Mouse (Mus musculus): ENCODE measurements around the gene Pzp.

The Pzp gene

DNA sequence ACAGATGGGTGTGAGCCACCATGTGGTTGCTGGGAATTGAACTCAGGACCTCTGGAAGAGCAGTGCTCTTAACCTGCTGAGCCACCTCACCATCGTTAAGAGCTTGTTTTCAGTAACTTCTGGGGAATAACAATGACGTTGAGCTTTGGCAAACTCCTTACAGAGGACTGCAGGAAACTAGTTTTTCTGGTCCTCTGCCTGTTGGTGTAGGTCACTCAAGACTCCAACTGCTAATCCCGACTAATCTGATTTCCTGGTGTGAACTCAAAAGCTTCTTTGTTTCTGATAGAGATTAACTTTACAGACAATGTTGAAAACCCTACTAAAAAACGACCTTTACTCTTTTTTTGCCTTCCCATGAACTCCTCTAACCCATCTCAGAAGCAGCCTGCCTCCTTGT lies 49.0 kb downstream of the Pzp start:
- no peak for DNase-seq

DNA sequence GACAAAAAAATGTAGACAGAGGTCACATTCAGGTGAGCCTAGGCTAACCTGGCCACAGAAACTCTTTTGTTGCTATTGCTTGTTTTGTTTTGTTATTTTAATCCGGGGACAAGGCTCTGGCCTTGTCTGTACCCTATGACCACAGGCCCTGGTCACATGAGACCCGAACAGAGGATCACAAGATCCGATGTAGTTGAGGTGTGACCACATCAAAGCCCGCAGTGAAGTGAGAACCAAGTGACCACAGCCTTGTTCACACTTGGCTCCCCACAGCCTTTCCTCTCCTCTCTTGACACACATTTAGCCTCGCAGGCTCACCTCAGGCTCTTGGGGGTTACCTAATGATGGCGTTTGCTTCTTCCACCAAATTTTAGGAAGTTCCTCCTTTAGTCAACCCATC lies 52.4 kb downstream of the Pzp start:
- DNase-seq, result no peak

DNA sequence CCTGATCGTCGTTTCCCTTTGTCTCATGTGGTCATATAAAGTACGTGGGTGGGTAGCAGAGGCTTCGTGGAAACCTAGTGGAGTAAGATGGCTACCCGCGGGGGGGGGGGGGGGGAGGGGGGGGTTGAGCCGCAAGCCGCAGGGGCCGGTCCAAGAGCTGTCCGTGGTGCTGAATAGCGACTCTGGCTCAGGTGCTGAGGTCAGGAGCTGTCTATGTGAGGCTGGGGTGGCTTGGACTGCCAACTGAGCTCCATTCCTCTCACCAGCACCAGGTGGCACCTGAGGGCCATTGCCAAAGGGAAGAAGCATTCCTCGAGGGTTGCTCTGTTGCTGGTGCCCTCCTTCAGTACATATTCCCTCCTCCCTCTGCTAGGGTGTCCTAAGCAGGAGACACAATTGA lies 57.1 kb downstream of the Pzp start:
- DNase-seq, result peak in 1 of 2 experiments; percentile 12

DNA sequence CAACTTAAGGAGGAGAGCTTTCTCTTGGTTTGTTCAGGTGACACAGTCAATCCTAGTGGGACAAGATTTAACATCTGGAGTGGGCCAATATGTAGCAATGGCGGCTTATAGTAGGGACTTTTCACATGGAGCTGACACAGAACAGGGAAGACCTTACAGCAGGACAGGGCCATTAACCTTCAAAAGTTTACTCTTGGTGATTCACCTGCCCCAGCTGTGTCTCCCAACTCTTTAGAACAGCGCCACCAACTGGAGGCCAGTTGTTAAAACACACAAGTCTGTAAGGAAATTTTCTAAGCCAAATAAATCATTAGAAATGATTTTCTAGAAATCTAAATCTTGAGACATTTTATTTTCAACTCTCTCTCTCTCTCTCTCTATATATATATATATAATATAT lies 59.2 kb downstream of the Pzp start:
- no peak for DNase-seq

DNA sequence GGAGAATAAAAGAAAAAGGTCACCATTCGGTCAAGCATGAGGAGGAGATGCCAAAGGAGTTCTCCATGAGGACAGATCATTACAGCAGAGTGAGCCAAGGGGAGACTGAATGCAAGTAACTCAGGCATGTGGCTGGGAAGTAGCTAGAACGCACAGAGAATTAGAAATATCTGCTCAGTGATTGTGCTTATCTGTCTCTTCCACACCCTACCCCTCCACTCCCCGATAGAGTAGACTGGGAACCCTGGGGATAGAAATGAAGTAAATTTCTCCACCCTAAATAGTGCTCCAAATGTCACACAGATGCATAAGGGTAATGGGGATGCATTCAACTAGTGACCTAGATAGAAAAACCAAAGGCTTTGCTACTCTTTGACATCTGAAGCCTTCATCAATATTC lies 60.0 kb downstream of the Pzp start:
- no peak for DNase-seq

DNA sequence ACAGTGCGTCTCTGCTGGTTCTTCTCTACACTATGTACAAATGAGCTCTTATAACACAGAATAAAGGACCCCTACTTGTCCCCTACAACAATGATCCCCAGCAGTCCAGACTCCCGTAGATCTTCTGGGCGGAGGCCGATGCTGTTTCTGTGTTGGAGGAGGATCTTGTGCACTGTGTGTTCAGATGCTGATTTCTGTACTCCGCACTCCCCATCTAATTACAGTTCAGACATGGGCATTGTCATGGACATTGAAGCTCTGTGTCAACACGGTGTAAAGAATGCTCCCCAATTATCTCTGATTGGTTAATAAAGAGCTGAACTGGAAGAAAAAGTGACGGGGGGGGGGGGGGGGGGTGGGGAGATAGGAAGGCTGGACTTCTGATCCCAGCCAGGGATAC lies 60.5 kb downstream of the Pzp start:
- DNase-seq, result no peak

DNA sequence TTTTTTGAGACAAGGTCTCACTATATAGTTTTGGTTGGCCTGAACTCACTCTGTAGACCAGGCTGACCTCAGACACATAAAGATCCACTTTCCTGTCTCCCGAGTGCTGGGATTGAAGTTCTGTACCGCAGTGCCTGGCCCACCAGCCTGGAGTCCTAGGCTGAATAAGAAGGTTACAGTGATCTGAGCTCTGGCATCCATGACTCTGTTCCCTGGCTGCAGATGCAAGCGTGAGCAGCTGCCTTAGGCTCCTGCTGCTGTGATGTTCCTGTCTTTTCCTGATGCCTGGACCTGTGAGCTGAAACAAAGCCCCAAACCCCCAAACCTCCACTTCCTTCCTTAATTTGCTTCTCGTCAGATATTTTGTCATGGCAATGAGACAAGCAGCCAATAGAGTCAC lies 61.5 kb downstream of the Pzp start:
- no peak for DNase-seq

DNA sequence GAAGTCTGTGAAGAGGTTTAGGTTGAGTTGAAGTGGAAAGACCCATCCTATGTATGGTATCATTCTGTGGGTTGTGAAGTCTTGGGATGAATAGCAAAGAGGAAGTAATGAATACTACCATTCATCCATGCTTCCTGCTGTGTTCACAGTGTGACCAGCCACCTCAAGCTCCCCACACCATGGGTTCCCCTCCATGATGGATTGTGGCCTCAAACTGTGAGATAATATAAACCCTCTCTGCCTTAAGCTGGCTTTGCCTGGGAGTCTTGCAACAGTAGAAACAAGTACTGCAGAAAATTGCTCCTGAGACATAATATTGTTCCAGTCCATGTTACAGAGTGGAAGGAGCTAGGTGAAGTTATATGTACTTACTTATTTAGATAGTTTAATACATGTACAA lies 64.9 kb downstream of the Pzp start:
- DNase-seq, result no peak

DNA sequence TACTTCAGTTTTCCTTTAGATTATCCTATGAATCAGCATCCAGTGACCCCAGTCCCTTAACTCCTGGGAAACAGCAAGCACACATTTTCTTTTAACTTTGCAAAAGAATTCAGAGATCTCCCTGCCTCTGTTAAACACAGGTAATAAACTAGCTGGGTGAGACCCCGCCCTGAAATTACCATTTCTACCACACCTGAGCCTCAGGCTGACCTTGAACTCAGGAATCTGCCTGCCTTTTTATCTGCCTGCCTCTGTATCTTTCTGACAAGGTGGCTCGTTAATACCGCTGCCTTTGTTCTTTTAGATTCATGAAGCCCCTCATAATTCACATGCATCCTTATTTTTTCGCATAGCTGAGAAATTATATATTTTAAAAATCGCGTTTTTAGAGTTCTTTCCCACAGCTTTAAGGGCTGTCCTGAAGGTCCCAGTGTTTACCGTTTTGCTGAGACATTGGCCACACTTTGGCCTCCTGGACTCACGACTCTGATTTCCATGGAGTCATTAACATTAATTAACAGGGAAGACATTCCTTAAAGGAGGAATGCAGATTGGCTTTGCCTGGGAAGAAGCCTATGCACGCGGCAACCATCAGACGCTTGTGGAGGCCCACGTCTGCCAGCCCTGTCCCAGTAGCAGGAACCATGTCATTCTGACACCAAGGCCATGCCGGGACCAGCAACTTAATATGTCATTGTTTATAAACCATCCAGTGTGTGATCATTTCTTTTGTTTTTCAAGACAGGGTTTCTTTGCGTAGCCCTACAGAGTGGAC lies 65.6 kb downstream of the Pzp start:
- DNase-seq, result no peak

DNA sequence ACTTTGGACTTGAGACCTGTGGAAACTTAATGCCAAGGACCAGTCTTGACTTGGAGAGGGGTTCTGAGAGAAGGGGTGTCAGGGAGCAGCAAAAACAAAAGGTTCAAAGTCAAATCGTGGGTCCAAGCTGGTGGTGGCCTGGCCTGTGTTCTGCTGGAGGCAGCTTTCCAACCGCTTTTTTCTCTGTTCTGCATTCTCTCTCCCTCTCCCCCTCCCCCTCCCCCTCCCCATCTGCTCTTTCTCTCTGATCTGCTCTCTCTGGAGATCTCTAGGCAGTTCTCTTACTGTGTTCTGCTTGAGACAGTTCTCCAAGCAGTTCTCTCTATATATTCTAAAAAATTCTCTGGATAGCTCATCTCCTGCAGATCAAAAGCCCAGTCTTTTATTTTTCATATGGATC lies 66.2 kb downstream of the Pzp start:
- DNase-seq, result no peak

DNA sequence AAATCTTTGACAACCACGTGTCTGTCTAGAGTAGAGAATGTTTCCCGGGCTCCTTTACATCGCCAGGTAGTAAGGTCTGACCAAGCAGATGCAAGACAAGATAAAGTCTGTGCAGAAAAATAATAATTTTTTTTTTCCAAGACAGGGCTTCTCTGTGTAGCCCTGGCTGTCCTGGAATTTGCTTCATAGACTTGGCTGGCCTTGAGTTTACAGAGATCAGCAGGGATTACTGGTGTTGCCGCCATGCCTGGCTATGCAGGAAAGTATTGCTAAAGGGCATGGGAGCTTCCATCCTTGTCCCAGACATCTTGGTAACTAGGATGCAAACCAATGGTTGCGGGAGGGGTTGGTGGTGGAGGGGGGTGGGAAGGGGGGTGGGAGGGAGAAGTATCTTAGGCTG lies 69.3 kb downstream of the Pzp start:
- no peak for DNase-seq

DNA sequence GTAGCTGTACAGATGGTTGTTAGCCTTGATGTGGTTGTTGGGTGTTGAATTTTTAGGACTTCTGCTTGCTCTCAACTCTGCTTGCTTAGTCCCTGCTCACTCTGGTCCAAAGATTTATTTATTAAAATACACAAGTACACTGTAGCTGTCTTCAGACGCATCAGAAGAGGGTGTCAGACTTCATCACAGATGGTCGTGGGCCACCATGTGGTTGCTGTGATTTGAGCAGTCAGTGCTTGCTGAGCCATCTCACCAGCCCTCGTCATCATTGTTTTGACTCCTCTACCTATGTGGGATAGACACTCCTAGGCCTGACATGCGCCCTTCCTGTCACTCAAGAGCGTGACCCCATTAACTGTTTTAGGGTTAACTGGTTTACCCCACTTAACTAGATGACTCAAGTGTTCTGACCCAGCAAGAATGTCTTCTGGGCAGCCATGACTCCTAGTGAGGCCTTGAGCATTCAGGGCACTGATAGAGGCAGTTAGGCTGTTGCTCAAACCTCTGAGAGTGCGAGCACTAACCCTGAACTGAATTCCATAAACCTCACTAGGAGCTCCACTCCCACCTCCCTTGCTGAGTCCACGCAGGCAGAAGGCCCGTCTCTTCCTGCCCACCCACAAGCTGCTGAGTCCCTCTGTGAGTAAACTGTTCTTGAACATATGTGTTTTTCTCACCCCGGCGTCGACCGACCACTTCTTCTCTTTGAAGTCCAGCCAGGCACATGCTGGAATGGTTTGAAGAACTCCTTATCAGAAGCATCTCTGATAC lies 70.5 kb downstream of the Pzp start:
- no peak for DNase-seq

DNA sequence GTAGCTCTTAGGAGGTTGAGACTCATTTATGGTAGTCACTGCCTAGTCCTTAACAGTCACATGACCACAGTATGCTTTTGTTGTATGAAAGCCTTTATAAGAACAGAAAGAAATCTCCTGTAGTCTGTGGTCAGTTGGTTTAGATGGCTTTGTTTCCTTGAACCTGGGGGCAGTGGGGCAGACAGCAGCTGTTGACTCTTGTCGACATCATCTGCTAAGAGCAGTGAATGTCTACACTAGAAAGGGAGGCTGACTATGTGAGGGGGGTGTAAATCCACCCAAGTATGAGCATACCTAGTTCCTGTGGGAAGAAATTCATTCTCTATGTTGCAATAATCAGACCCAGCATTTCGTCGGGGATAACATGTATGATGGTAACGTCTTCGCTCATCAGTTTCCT lies 79.5 kb downstream of the Pzp start:
- no peak for DNase-seq

DNA sequence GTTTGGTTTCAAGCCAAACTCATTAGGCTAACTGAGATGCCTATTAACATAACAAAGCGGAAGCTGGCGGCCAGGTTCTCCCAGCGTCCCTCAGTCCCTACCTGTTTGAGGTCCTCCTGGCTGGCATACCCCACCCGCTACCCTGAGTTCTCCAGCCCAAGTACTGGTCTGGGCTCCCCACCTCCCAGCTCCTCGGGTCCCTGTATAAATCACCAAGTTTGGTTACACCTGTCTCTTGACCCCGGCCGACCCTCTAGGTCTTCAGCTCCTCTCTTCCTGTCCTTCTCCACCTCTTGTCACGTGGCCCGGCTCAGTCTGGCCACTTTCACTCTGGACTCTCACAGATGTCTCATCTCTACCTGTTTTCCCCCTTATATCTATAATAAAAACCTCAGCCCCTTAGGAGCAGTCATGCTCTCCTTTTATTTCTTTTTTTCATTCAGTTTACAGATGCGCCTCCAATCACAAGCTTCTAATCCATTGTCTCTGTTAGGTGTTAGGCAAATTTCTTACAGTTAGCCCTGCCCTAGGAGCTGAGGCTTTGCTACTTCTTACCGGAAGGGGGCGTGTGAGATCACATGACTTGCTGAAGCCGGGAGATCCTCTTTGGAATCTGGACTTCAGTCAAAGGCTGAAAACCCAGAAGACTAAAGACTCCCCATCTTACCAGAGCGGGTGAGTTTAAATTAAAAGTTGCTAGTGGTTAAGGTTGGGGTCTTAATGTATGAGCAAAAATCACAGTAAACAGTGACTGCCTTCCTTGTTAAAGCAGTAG lies 80.6 kb downstream of the Pzp start:
- DNase-seq, result peak; percentile 65 to 78

DNA sequence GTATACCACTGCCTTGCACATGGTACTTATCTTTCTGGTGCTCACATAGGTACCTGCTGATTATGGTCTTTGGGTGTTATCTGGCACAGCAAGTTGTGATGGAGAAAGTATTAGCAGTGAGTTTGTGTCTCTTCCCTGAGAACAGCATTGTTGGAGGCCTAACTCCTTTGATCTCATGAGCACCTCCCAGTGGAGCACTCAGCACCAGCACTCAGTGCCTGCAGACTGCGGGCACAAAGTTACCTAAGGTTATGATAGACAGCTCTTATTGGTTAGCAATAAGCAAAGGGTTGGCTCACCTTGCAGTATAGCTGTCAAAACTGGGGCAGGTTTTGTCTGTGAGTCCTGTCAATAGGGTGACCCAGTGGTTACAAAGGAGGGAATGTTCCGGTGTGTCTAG lies 86.3 kb downstream of the Pzp start:
- no peak for DNase-seq

DNA sequence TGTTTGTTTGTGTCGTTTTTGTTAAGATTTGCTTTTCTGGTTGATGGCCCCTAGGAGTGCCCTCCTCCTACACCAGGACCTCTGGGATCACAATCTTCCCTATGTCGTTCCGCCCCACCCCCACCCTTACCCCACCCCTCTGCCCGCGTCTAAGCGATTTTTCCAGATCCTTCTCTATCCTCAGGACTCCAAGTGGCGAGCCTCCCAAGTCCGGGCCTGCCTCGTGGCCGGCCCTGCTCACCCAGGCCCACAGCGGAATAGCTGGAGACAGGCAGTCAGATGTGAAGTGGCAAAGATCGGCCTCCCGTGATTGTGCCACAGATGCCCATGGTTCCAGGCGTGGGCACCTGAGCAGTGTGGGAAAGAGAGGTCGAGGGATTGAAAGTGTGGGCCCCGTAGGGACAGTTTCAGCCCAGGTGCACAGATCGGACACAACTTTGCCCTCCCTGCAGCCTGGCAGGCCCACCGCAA lies 87.6 kb downstream of the Pzp start:
- peak; percentile 30 to 56 for DNase-seq

DNA sequence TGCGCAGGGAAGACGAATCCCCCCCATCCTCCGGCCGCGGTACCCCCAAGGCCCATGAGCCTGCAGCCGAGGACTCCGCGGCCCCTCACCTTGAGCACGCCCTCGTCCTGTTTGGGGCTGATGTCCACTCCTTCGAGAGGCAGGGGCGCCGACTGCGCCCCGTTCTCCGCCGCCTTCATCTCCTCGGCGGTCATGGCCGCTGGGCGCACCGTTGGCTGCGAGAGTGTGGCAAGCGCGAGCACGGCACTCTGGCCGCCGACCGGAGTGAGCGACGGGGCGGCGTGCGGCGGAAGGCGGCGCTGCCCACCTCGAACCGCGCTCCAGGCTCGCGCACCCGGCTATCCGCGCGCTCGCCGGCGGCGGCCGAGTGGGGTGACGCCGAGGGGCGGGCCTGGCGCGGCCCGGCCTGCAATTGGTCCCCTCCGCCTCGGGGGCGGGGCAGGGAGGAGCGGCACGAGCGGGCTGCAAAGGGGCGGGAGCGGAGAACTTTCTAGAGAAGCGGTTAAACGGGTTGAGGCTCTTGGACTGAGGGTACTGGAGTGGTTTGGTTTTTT lies 88.1 kb downstream of the Pzp start, which contains the start of gene Fkbp4:
Gene Fkbp4, minus strand, starts transcription at position 361 of the 554 bp plus-strand sequence.
- DNase-seq, result peak; percentile 96 to 98

DNA sequence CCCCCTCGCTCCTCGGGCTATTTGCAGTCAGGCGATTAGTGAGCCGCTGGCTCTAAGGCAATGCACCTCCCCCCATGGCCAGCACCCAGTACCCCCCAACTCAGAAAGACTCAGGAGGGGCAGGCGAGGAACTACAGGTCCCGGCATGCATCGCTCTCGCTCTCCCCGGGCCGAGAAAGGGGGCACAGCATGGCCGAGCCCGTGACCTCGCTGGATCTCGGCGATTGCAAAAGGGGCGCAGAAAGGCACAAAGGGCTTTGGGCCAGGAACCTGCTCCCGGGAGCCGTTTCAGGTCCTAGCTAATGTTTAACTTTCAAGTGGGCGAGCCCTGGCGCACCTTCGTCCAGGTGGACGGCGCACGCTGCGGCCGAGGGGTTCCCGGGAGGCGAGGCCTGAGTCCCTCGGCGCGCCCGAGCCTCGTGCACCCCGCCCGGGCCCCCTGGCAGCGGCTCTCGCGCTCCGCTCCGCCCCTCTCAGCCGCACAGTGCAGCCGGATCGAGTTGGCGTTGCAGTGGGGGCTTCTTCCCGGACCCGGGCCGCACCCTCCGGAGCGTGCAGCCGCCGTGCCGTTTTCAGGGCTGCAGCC lies 88.7 kb downstream of the Pzp start:
- peak; percentile 78 to 80 for DNase-seq

DNA sequence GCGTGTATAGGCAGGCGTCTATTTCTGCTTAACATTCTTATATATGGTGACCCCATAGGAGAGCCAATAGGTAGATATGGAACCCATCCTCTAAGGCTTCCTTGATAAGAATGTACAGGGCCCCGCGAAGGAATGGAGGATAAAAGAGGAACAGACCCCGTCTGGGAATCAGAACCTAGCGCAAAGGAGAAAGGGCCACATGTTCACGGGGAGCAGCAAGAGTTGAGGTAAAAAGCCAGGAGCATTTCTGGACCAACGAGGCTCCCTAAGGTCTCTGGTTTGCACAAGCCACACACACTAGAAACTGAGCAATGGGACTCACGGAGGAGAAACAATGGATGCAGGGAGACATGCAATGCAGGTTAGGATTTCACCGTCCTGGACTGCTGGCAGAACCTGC lies 89.2 kb downstream of the Pzp start:
- no peak for DNase-seq

DNA sequence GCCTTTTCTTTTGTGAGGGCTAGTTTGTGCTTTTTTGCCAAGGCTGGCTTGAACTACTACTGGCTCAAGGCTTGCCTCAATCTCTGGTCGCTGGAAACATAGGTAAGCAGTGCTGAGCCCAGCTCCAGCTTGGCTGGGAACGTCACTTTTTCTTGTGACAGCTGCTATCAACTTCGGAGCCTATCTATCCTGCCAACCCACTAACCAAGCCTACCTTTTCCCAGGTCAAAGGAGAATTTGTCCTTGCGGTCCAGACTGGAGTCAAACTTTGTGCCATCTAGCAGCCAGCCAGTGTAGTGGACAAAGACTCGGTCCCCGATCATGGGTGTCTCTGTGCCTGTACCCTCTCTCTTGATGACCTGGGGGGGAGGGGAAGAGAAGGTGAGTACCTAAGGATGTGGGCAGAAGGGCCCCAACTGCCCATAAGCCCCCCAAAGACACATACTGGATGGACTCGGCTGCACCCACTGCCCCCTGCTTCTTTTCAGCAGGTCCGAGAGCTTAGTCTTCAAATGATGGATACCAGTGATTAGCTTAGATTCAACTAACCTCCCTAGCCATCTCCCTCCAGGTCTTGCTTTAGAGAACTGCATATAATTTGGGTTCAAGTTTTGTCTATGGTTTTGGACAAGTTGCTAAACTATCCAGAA lies 90.0 kb downstream of the Pzp start:
- DNase-seq, result no peak

DNA sequence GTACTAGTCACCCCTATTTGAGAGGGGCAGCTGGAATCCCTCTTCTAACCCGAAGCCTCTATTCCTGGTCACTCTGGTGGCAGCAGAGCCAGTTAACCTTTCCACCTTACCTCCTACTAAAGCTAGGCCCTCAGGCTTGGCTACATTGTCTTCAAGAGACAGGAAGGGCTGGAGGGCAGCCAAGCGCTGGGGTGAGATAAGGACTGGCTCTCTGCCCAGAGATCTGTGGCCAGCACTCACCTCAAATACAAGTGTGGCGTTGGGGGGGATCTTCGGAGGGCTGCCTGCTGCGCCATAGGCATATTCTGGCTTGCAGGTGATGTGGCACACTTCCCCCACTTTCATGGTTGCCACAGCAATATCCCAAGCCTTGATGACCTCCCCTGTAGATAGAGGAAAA lies 91.0 kb downstream of the Pzp start:
- peak; percentile 71 to 79 for DNase-seq
